Mouse (Mus musculus) olfactory bulb, adult 2 months (tissue): ENCODE results near the gene Pif1.

Experiments
- CTCF ChIP-seq: fragments of 200-500 bp; IDR thresholded peaks from 2 replicates; pipeline ENCODE4 v1.5.1; 2012; ENCODE audit warnings: low read depth, mild to moderate bottlenecking, low read length, moderate library complexity; ENCODE audit not compliant: insufficient read depth
- POLR2A ChIP-seq: fragments of 200-500 bp; IDR thresholded peaks from 2 replicates; pipeline ENCODE4 v1.6.1; 2012; ENCODE audit warnings: mild to moderate bottlenecking, low read depth, low read length, moderate library complexity; ENCODE audit not compliant: insufficient read depth

DNA sequence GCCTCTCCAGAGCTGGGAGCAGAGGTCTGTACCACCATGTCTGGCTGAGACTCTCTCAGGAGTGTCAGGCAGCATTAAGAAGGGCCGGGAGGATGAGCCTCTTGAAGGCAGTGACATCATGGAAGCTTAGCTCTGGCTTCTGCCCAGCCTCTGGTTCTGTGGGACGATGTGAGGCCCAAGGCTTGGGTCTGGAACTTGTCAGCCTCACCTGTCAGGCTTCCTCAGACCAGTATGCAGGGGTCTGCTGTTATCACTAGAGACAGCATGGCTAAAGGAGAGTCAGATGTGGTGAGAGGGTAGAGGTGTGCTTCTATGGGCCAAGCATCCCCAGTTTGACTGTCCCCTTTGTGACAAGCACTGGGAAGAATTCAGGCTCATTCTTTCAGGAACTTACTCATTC is 26.1 kb downstream of the Pif1 start:
- TF ChIP-seq CTCF, result no peak
- no peak for TF ChIP-seq POLR2A
